Mouse (Mus musculus): Measurements from ENCODE around the gene Ccl1.

Gene Ccl1

DNA sequence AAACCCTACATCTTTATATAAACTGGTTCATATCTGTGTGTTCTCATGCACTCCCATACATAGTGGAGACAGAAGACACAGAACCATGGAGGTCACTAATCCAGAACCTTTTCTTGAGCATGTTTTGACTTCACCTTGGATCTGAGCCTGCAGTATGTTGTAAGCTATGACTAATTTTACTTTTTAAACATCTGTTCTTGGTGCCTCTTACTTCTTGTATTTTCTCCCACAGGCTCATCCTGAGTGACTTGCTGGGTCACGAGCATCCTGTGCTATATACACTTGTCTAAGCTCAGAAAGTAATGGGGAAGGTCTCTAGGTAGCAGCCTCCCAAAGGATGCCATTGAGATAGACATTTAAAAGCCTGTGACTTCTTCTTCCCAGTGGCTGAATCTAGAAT, 172.5 kb downstream of the Ccl1 start:
- intact Hi-C loops (cut with DNase I) = no loop called here

All from adrenal gland (tissue).